Mouse (Mus musculus): ENCODE results near the gene Gmfb.

GRCm38 (mm10) chr14:46778756-46779155 lies 43.3 kb downstream of the Gmfb start:
- TF ChIP-seq CTCF (IDR thresholded peaks at IDR 0.05; ENCODE audit: borderline replicate concordance, insufficient read depth, low read depth, low read length): no peak
- no peak for TF ChIP-seq POLR2A (IDR thresholded peaks at IDR 0.05; ENCODE audit: borderline replicate concordance, insufficient read depth, low read length)

All from cerebellum, adult 2 months (tissue).